Mouse (Mus musculus) CH12.LX (cell line): ENCODE data around the gene Traf3.

Experiments
- BHLHE40 ChIP-seq: IDR thresholded peaks from 2 replicates; pipeline ENCODE4 v1.6.1; 2011; ENCODE audit warnings: mild to moderate bottlenecking, low read depth, low read length, improper control_type of control experiment
- CTCF ChIP-seq, 2 experiments: IDR thresholded peaks in 1 of 2; conservative IDR thresholded peaks in 1 of 2; 2 replicates each; pipeline ENCODE4 v1.5.1; 2011 to 2012; ENCODE audit warnings: low read depth in 2 of 2, low read length in 2 of 2, improper control_type of control experiment in 1 of 2, inconsistent platforms in 1 of 2, mild to moderate bottlenecking in 1 of 2, moderate library complexity in 1 of 2
- E2F4 ChIP-seq: IDR thresholded peaks from 2 replicates; pipeline ENCODE4 v1.6.1; 2011; ENCODE audit warnings: low read depth, low read length, improper control_type of control experiment; ENCODE audit not compliant: insufficient replicate concordance
- ELF1 ChIP-seq: IDR thresholded peaks from 2 replicates; pipeline ENCODE4 v1.6.1; 2014; ENCODE audit warnings: low read depth, mild to moderate bottlenecking, inconsistent platforms, low read length, improper control_type of control experiment
- ETS1 ChIP-seq: conservative IDR thresholded peaks from 2 replicates; pipeline ENCODE4 v1.6.1; 2012; ENCODE audit warnings: low read depth, mild to moderate bottlenecking, inconsistent platforms, low read length, improper control_type of control experiment, moderate library complexity
- MAX ChIP-seq: IDR thresholded peaks from 2 replicates; pipeline ENCODE4 v1.6.1; 2011; ENCODE audit warnings: low read length, improper control_type of control experiment
- MXI1 ChIP-seq: IDR thresholded peaks from 2 replicates; pipeline ENCODE4 v1.6.1; 2011; ENCODE audit warnings: mild to moderate bottlenecking, low read depth, low read length, improper control_type of control experiment
- NELFE ChIP-seq: IDR thresholded peaks from 2 replicates; pipeline ENCODE4 v1.6.1; 2011; ENCODE audit warnings: low read depth, low read length, improper control_type of control experiment
- PAX5 ChIP-seq: IDR thresholded peaks from 2 replicates; pipeline ENCODE4 v1.6.1; 2012; ENCODE audit warnings: low read length, inconsistent platforms, mixed read lengths
- TBP ChIP-seq: conservative IDR thresholded peaks from 2 replicates; pipeline ENCODE4 v1.6.1; 2011; ENCODE audit warnings: low read depth, low read length, improper control_type of control experiment

GRCm38 (mm10) chr12:111190355-111190754 lies 24.2 kb downstream of the Traf3 start:
- TF ChIP-seq CTCF (conservative IDR thresholded peaks at IDR 0.05 in 1 of 2, IDR thresholded peaks at IDR 0.05 in 1 of 2; ENCODE audit: low read depth in 2 of 2, low read length in 2 of 2): no peak
- TF ChIP-seq MAX: no peak
- TF ChIP-seq NELFE: no peak
- no peak for TF ChIP-seq TBP
- TF ChIP-seq ELF1: no peak
- no peak for TF ChIP-seq ETS1
- TF ChIP-seq BHLHE40: no peak
- no peak for TF ChIP-seq E2F4
- TF ChIP-seq PAX5: no peak
- no peak for TF ChIP-seq MXI1
